Mouse (Mus musculus) lung, postnatal 0 days (tissue): ENCODE measurements at regions not wholly inside any gene's neighbourhood (a gene's known extent, or its start where the extent isn't known, plus 50 kb on each side); places are given as distances from the start of the nearest gene placed in this dataset.

Experiments
- CTCF ChIP-seq: IDR thresholded peaks from 2 replicates; pipeline ENCODE4 v1.5.1; 2016; ENCODE audit warnings: antibody characterized with exemption, mild to moderate bottlenecking
- EP300 ChIP-seq: IDR thresholded peaks from 2 replicates; pipeline ENCODE4 v1.6.1; 2016; ENCODE audit warnings: antibody characterized with exemption, mild to moderate bottlenecking, control low read depth

GRCm38 (mm10) chr11:17768345-17768759 is 185.3 kb downstream of the Etaa1 start:
- TF ChIP-seq EP300 (no peak), CTCF (no peak)
